8 mouse cellular contexts compared by ENCODE assay signal in the genomic region with DNA sequence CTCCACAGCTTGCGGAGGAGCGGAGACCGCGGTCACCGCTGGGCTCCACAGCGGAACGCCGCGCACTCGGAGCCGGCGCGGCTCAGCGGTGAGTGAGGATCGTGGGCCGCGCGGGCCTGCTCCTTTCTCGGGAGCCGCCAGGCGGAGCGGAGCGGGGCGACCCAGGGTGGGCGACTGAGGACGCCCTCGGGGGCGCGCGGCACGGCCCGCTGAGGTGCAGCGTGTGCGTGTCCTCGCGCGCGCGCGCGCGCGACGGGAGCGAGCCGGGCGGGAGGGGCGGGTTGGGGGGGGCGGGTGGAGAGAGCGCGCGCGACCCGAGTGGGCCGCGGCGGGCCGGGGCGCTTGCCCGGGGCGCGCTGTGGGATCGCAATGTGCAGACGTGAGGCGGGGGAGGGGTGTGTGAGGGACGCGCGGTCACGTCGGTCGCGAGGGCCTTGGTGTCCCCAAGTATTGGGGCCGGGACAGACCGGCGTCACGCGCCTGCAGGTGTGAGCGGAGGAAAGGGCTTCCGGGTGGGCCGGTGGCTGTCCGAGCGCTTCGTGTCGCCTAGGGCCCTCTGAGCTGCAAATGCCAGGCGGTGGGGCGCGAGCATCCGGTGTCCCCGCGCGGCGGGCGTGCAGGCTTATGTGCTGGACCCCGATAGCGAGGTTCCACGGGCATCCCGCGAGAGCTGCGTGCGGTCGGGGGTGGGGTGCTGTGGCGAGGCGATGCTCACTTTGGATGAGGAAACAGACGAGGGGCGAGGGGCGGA. TPM values are rescaled to one million over a fixed set of nuclear protein-coding genes. Genes with fewer than 3 reads are reported as not detected.
DNase-seq lines count a peak whose midpoint lies in the region; ATAC-seq and TF ChIP-seq lines count a peak whose summit lies in the region.

No protein-coding gene starts in this region.

- H3K4me2 ChIP-seq in intestine, embryonic 16.5 days (ENCODE audit: low read depth, low read length): peak overlapping the region; percentile 89
- peak overlapping the region; percentile 86 for H3K4me2 ChIP-seq in limb, embryonic 13.5 days (replicated peaks)
- peak overlapping the region; percentile 86 for H3K4me2 ChIP-seq in midbrain, embryonic 13.5 days (replicated peaks)

- under 1% methylated on average over 71 of the region's 106 CpGs for WGBS in intestine, embryonic 16.5 days
- WGBS in limb, embryonic 13.5 days: under 1% methylated on average over 79 of the region's 106 CpGs
- under 1% methylated on average over 84 of the region's 106 CpGs for WGBS in midbrain, embryonic 13.5 days
- under 1% methylated on average over 87 of the region's 106 CpGs for WGBS in spleen, adult 2 months

- H3K9me3 ChIP-seq in intestine, embryonic 16.5 days (ENCODE audit: control insufficient read depth, low read length): no peaks in the 10 kb centered on the region
- H3K9me3 ChIP-seq in limb, embryonic 13.5 days: no peaks in the 10 kb centered on the region
- no peaks in the 10 kb centered on the region for H3K9me3 ChIP-seq in midbrain, embryonic 13.5 days

- ATAC-seq in intestine, embryonic 16.5 days: peak; percentile 52
- peak; percentile 33; the same call in 1 of the 2 replicates for ATAC-seq in limb, embryonic 13.5 days (ENCODE audit: low FRiP score, low read depth)
- ATAC-seq in midbrain, embryonic 13.5 days: peak; percentile 68

- H3K36me3 ChIP-seq in intestine, embryonic 16.5 days (ENCODE audit: control insufficient read depth, insufficient read depth, low read length): no peaks in the 10 kb centered on the region
- H3K36me3 ChIP-seq in limb, embryonic 13.5 days: no peaks in the 10 kb centered on the region
- no peaks in the 10 kb centered on the region for H3K36me3 ChIP-seq in midbrain, embryonic 13.5 days
- H3K36me3 ChIP-seq in spleen, adult 2 months (ENCODE audit: control insufficient read depth, insufficient read depth, low read length): no peaks in the 10 kb centered on the region

- H3K27me3 ChIP-seq in intestine, embryonic 16.5 days (replicated peaks; ENCODE audit: control insufficient read depth, insufficient read depth, low read length): no peaks in the 10 kb centered on the region
- H3K27me3 ChIP-seq in limb, embryonic 13.5 days: no peaks in the 10 kb centered on the region
- no peaks in the 10 kb centered on the region for H3K27me3 ChIP-seq in midbrain, embryonic 13.5 days
- H3K27me3 ChIP-seq in spleen, adult 2 months (ENCODE audit: control insufficient read depth, insufficient read depth, low read length): no peaks in the 10 kb centered on the region

- TF ChIP-seq POLR2A in spleen, adult 2 months (IDR thresholded peaks at IDR 0.05; ENCODE audit: low read depth, low read length): no peak

- no peak for TF ChIP-seq CTCF in spleen, adult 2 months (IDR thresholded peaks at IDR 0.05; ENCODE audit: extremely low read depth, insufficient read depth, insufficient read length, insufficient replicate concordance)

- peak overlapping the region; percentile 95 for H3K4me3 ChIP-seq in intestine, embryonic 16.5 days (ENCODE audit: low read length)
- peak overlapping the region; percentile 95 for H3K4me3 ChIP-seq in limb, embryonic 13.5 days
- H3K4me3 ChIP-seq in midbrain, embryonic 13.5 days (replicated peaks): peak overlapping the region; percentile 95
- H3K4me3 ChIP-seq in spleen, adult 2 months (ENCODE audit: extremely low read depth, insufficient read depth, insufficient read length): peak overlapping the region; percentile 84

- peak; percentile 50 for DNase-seq in urinary bladder, postnatal 14 days (ENCODE audit: low spot score)
- DNase-seq in urinary bladder, adult 2 months (ENCODE audit: low spot score): no peak
- peak; percentile 52 for DNase-seq in embryo, embryonic 9.5 days (ENCODE audit: extremely low spot score)
- peak; percentile 45 to 58 for DNase-seq in gastrocnemius, postnatal 4 days (ENCODE audit: low spot score in 2 of 2)
- DNase-seq in spleen, adult 2 months (ENCODE audit: low read depth in 1 of 2, low spot score in 2 of 2): peak in 1 of 2 experiments; percentile 54

- H3K9ac ChIP-seq in intestine, embryonic 16.5 days (ENCODE audit: low read depth, low read length): peak overlapping the region; percentile 84
- H3K9ac ChIP-seq in limb, embryonic 13.5 days: peak overlapping the region; percentile 87
- peak overlapping the region; percentile 87 for H3K9ac ChIP-seq in midbrain, embryonic 13.5 days (replicated peaks)

- H3K4me1 ChIP-seq in intestine, embryonic 16.5 days (ENCODE audit: control insufficient read depth, insufficient read depth, low read length): peaks cover 15% of the 10 kb centered on the region
- H3K4me1 ChIP-seq in limb, embryonic 13.5 days: peaks cover 34% of the 10 kb centered on the region
- peaks cover 24% of the 10 kb centered on the region for H3K4me1 ChIP-seq in midbrain, embryonic 13.5 days (replicated peaks)
- peaks cover 5% of the 10 kb centered on the region for H3K4me1 ChIP-seq in spleen, adult 2 months (ENCODE audit: control insufficient read depth, insufficient read depth, insufficient read length)

- peak overlapping the region; percentile 86 for H3K27ac ChIP-seq in intestine, embryonic 16.5 days (ENCODE audit: low read length)
- H3K27ac ChIP-seq in limb, embryonic 13.5 days: peak overlapping the region; percentile 94
- peak overlapping the region; percentile 92 for H3K27ac ChIP-seq in midbrain, embryonic 13.5 days
- peak overlapping the region; percentile 93 for H3K27ac ChIP-seq in spleen, adult 2 months (ENCODE audit: insufficient read depth, low read length)

RNA-seq across cellular contexts. Expression of gene Tnrc6b, which starts 0.5 kb away (rescaled TPM):
- 7.8 and 12.6 TPM in 2 replicates for polyA plus RNA-seq in urinary bladder, adult 2 months (2012; rRNA removed)
- 10 to 100 TPM; 80.8 to 81.1 TPM for total RNA-seq in gastrocnemius, postnatal 4 days (2021)
- 18.0 and 18.2 TPM in 2 replicates for polyA plus RNA-seq in intestine, embryonic 16.5 days (2015; fragmentation: Nextera tagmentation; extraction: Ambion mirVana)
- polyA plus RNA-seq in limb, embryonic 13.5 days (2015; fragmentation: Nextera tagmentation; extraction: Ambion mirVana): 31.9 and 34.7 TPM in 2 replicates
- 48.7 and 51.0 TPM in 2 replicates for polyA plus RNA-seq in midbrain, embryonic 13.5 days (2015; fragmentation: Nextera tagmentation; extraction: Ambion mirVana)
- 22.3 and 28.2 TPM in 2 replicates for polyA plus RNA-seq in spleen, adult 2 months (2012; rRNA removed)

RNA-seq across cellular contexts. Expression of gene Fam83f, which starts 39.9 kb away (rescaled TPM):
- 18.5 and 19.9 TPM in 2 replicates for polyA plus RNA-seq in urinary bladder, adult 2 months (2012; rRNA removed)
- under 1 TPM; 0.70 to 0.93 TPM for total RNA-seq in gastrocnemius, postnatal 4 days (2021)
- polyA plus RNA-seq in intestine, embryonic 16.5 days (2015; fragmentation: Nextera tagmentation; extraction: Ambion mirVana): 24.9 and 29.2 TPM in 2 replicates
- 1.5 and 1.6 TPM in 2 replicates for polyA plus RNA-seq in limb, embryonic 13.5 days (2015; fragmentation: Nextera tagmentation; extraction: Ambion mirVana)
- polyA plus RNA-seq in midbrain, embryonic 13.5 days (2015; fragmentation: Nextera tagmentation; extraction: Ambion mirVana): 0.19 and 0.27 TPM in 2 replicates
- 1.1 and 1.3 TPM in 2 replicates for polyA plus RNA-seq in spleen, adult 2 months (2012; rRNA removed)
